Mouse (Mus musculus) kidney, adult 8-10 months (tissue): ENCODE data around the gene Ubap1l.

Source experiments
- DNase-seq, 2 experiments: peaks; one replicate each; pipeline ENCODE4 v3.0.0; 2022

The Ubap1l gene

DNA sequence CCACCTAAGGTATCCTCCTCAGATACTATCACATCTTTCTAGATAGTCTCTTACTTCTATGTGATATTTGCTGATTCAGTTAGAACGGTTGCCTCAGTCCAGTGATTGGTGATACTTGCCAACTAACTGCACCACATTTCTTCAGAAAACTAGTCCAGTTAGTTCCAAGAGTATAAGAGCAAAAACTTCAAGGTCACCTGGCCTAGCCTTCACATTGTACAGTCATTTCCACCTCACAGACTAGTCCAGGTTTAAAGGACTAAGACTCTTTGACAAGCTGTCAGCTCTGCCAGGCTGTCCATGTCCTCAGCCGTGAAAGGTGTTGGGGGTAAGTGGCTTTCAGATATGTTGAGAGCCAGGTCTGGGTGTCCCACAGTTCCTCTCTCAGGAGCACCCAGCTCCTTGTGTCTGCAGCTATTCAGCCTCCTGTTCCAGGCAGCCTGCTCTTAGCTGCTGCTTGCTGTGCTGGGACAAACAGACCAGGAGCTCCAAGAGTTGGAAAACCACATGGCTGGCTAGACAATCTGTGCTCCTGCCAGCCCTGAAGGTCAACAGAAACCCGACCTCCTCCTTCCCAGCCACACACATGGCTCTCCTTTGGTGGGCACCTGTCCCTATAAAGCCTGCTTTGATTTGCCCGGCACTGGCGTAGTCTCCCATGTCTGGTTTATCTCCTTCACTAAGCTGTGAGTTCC, 13.8 kb downstream of the Ubap1l start:
- DNase-seq: no peak

DNA sequence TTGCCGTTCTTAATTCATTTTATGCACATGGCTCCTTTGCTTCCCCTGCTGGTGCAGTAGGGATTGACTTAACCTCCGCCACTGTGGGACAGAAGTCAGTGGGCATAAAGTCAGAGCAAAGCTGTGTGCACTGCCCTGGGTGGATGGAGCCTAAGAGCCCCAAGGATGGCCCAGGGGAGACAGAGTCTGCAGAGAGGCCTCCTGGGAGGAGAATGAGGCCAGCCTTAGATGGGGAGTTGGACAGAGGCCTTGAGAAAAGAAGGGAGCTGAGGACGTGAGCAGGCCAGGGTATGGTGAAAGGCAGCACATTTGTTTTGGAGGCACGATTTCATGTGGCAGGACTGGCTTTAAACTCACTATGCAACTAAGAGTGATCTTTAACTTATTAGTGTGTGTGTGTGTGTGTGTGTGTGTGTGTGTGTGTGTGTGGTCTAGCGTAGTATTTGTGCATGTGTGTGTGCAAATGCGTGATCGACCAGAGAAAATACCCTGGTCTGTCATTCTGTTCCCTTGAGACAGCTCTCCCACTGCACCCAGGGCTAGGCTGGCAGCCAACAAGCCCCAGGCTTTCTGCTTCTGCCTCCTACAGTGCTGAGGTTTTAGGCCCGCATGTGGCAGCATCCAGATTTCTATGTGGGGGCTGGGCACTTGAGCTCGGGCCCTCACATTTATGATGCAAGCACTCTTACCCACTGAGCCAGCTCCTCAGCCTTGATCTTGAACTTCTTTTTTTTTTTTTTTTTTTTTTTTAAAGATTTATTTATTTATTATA, 14.5 kb downstream of the Ubap1l start:
- DNase-seq: no peak

GRCm38 (mm10) chr9:65381017-65381590, 20.3 kb downstream of the Ubap1l start:
- no peak for DNase-seq

DNA sequence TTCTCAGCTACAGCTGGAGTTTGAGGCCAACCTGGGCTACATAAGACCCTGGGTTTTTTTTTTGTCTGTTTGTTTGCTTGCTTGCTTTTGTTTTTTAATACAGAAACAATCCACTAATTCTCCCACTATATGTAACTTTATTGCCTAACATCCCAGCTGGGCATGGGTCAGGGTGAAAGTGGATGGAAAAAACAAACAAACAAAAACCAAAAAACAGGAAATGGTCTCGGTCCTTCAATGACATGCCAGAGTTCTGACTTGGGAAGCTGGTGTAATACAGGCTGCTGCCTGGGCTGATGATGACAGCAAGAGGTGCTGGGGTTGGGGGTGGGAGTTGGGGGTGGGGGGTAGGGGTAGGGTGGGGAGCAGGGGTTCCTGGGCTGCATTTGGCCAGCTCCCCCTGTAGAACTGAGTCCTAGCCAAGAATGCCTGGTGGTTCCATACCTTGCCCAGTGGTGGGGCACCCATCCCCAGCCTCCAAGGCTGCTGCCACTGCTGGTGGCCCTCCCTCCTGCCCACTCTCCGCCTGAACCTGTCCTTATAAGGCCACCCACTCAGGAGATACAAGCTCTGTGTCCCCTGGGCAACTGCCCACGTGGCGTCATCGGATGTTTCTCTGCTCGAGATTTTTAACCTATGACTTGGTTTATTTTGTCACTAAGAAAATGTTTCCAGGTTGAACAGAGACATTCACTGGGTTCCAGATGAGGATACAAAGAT, 21.4 kb downstream of the Ubap1l start:
- no peak for DNase-seq

DNA sequence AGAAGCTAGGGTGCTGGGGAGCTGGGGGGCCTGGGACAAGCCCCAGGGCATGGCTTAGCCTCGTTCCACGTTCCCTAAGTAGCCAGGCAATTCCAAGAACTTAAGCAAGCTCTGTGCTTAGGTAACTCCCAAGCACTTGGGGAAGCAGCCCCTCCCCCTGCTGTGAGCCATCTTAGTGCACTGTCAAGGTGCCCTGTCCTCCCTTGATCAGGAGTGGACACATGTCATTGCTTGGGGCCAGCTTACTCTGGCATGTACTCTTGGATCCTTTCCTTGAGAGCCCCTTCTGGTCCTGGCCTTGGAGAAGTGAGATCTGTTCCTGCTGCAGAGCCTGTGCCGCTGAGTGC, 21.9 kb downstream of the Ubap1l start:
- no peak for DNase-seq

DNA sequence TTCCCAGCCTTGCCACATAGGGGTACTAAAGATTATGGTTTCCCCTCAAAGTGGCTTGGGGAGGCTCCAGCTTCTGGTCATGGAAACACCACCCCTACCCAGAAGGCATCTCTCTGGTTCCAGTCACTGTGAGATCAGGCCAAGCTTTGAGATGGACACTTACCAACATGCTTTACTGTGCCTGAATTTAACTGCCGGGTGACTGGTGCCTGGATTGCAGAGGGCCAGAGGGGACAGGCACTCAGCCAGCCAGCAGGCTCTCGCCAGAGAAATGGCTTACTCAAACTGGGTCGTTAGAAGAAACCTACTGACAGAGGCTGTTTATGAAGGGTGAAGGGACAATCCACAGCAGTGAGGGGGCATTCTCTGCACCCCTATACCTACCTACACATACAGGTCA, 23.4 kb downstream of the Ubap1l start:
- peak in 1 of 2 experiments; percentile 28 for DNase-seq

DNA sequence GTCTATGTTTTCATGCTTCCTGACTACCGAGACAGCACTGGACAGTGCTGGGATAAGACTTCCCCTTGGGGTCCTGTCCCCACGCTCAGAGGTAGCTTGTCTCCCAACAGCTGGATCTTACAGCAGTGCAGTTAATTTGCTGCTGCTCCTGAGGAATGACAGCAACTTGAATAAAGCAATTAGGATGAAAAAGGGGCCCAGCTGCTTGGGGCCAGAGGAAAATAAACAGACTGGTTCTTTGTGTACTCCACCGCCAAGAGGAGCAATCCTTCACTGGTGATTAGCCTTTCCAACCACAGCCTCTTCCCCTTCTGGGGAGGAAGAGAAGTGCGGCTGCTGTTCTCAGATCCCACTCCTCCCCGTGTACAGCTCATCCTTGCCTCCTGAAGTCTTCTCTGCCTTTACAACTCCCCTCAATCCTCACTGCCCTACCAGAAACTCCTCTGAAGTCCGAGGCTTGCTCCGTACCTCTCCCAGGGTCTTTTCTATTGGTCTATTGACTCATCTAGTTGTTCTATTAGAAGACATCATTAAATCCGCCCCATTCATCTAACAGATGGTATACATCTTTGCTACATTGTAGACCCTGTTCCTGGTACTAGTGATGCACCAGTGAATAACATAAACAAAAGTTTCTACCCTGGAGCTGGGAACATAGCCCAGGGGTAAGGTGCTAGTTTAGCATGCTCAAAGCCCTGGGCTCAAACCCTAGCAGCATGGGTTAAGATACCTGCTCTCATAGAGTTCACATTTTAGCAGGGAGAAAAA, 25.7 kb downstream of the Ubap1l start:
- DNase-seq: peak in 1 of 2 experiments; percentile 29

DNA sequence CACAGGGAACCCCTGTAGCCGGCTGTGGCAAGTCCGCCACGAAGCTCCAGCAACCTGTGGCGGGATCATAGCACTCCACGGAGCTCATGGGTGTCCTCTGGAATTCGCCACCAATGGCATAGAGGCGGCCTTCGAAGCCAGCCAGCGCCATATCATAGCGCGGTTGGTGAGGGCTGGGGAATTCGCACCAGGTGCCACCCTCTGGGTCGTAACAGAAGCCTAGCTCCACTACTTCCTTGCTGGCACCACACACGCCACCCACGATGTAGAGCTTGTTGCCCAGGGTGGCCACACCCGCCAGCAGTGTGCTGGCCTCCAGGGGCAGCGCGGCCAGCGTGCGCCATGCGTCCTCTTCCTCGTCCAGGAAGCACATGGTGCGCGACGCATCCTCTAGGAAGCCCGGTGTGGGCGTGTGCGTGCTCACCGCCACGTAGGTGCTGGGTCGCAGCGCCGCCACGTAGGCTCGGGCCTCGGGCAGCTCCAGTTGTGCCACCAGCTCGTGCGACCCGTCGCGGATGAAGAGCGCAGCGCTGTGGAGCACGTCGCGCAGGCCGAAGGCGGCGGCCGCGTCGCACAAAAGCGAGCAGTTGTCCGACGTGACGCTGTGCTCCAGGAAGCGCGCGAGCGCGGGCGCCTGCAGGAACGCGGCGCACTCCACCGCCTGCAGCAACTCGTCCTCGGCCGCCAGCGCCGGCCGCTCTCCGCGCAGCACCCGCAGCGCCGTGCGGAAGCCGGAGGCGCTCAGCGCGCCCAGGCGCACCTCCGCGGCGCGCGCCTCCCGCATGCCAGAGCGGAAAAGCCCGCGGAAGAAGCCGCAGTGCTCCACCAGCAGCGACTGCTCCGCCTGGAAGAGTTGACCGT, 30.1 kb downstream of the Ubap1l start:
- DNase-seq: no peak

DNA sequence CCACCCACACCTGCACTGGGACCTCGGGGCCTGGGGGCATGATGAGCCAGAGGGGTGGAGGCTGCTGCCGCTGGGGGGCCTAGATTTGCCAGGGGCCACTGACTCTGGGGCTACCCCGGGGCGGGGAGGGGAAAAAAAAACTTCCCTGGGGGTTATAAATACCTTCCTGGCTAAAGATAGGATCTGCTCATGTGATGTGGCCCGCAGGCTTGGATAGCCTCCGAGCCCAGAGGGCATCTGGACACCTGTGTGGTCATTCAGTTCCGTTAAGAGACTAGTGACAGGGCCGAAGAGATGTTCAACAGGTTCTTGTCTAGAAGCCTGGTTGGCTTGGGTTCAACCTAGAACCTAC, 30.7 kb downstream of the Ubap1l start, which contains the start of gene Kbtbd13:
TSS of gene Kbtbd13 (minus strand) at position 40 of the 352 bp plus-strand sequence.
- DNase-seq: no peak

DNA sequence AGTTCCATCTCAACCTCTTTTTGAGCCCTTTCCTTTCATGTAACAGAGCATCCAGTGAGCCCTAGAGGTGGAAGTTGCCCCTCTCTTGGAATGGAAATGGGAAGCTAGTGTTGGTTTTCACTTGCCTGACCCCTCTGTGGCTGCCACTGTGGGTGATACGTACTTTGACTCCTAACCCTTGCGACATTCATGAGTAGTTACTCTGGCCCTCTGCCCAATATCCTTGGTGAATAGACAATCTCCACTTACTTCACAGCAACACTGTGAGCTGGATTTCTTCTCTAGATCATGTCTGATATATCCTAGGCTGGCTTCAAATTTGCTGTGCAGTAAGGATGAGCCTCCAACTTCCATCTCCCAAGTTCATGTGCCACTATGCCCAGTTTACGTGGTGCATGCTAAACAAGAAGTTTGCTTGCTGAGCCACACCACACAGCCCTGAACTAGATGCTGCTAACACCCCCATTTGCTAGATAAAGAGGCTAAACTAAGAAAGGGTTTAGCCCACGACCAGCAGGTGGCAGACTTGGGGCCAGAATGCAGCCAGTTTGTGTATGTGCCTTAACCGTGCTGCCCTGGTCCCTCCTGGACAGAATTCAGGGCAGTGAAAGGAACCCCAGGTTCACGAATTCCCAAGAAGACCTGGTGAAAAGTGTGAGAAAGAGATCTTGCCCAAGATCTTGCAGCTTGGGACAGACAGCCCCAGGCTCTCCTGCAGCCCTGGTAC, 32.0 kb downstream of the Ubap1l start:
- DNase-seq: peak; percentile 58 to 76

- DNase-seq: no peak
Measured at GRCm38 (mm10) chr9:65393606-65394005, 32.8 kb downstream of the Ubap1l start.

GRCm38 (mm10) chr9:65394360-65394759, 33.5 kb downstream of the Ubap1l start:
- no peak for DNase-seq

DNA sequence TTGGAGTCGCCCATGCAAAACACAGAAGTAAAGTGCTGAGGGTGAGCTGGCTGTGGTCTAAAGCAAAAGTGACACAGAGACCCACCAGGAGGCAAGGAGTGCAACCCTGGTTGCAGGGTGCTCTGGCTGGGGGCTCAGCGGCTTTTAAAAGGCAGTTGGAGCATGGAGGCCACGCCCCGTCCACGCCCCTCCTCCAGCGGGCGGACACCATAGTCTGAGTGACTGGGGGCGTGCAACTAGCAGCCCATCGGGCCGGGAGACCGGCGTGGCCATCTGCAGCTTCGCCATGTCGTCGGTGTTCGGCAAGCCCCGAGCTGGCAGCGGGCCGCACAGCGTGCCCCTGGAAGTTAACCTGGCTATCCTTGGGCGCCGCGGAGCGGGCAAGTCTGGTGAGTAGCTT, 37.4 kb downstream of the Ubap1l start, which contains the start of gene Rasl12:
TSS of gene Rasl12 (plus strand) at position 228 of the 400 bp plus-strand sequence.
- peak; percentile 33 to 64 for DNase-seq

DNA sequence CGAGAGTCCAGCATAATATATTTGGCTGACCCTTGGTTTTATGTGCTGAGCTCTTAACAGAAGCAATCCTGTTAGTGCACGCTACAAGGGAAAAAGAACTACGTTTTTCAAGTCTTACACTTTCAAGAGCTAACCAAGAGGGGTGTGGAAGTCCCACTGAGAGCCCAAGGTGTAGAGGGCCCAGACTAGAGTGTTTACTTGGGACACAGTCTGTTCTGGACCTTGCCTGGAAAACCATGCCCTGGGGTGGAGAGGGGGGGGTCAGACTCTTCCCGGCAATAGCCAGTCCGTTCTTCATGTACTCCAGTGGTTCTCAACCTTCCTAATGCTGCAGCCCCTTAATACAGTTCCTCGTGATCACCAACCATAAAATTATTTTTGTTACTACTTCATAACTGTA, 39.1 kb downstream of the Ubap1l start:
- DNase-seq: no peak

- peak; percentile 78 to 83 for DNase-seq
Measured at GRCm38 (mm10) chr9:65404331-65405183, 43.7 kb downstream of the Ubap1l start.

DNA sequence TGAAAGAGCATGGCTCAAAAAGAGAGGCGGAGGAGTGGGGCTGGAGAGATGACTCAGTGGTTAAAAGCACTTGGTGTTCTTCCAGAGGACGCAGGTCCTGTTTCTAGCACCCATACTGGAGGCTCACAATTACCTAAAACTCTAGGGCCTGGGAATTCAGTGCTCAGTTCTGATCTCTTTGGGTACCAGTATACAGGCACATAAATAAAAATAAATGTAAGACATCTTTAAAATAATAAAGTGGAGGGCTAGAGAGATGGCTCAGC, 44.3 kb downstream of the Ubap1l start:
- no peak for DNase-seq

DNA sequence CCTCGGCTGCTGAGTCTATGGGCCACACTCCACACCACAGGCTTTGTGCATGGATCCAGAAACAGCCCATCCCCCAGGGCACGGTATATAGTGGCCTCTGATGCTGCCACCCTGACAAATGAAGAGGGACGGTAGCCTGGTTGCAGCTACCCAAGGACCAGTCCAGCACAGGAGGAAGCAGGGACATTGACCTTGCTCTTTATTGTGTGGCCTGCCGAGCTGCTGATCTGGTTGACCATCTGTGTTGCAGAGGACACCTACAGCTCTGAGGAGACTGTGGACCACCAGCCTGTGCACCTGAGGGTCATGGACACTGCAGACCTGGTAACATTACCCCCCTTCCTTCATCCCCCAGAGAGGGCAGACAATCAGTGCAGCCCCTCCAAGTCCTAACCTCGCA, 46.5 kb downstream of the Ubap1l start:
- no peak for DNase-seq

- DNase-seq: peak; percentile 69 to 70
Measured at GRCm38 (mm10) chr9:65407861-65408260, 47.0 kb downstream of the Ubap1l start.

DNA sequence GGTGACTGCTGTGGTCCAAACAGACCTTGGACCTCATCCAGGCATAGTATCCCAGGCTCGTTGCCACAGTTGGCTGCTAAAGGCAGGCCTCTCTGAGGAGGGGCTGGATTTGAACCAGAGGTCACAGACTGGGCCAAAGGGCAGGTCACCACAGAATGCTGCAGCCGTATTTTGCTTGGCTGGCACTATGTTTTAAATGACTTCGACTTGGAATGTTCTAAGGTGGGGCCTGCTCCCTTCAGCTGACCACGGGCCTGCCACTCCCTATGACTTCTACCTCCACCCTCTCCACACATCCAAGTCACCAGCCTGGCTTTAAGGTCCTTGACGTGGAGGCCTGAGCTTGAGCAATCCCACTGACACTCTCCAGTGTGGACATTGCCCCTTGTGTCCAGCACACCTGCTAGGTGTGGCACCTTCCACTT, 48.0 kb downstream of the Ubap1l start:
- peak; percentile 90 to 91 for DNase-seq

GRCm38 (mm10) chr9:65410378-65410777, 49.5 kb downstream of the Ubap1l start:
- no peak for DNase-seq
